Mouse (Mus musculus) kidney, adult 8-10 months (tissue): ENCODE results near the gene Rnf7.

Experiments
- DNase-seq, 2 experiments: peaks; one replicate each; pipeline ENCODE4 v3.0.0; 2022

Gene Rnf7

GRCm38 (mm10) chr9:96469556-96470265 is 8.8 kb downstream of the Rnf7 start:
- DNase-seq: no peak

GRCm38 (mm10) chr9:96463708-96464107 is 14.8 kb downstream of the Rnf7 start:
- no peak for DNase-seq

- DNase-seq: no peak
These were observed 16.9 kb downstream of the Rnf7 start for GRCm38 (mm10) chr9:96461607-96462006.

- DNase-seq: no peak
These were observed 18.2 kb downstream of the Rnf7 start for GRCm38 (mm10) chr9:96460117-96460865.

GRCm38 (mm10) chr9:96455618-96456017 is 22.9 kb downstream of the Rnf7 start:
- no peak for DNase-seq

- DNase-seq: no peak
These were observed 25.5 kb downstream of the Rnf7 start for GRCm38 (mm10) chr9:96452956-96453355.

GRCm38 (mm10) chr9:96450900-96451720 is 27.4 kb downstream of the Rnf7 start:
- DNase-seq: no peak

GRCm38 (mm10) chr9:96449514-96449913 is 29.0 kb downstream of the Rnf7 start:
- no peak for DNase-seq

GRCm38 (mm10) chr9:96445351-96445750 is 33.1 kb downstream of the Rnf7 start:
- DNase-seq: no peak

- DNase-seq: no peak
These were observed 36.4 kb downstream of the Rnf7 start for GRCm38 (mm10) chr9:96442081-96442480.

GRCm38 (mm10) chr9:96438334-96438871 is 40.1 kb downstream of the Rnf7 start:
- DNase-seq: no peak

- peak; percentile 37 to 59 for DNase-seq
These were observed 40.6 kb downstream of the Rnf7 start for GRCm38 (mm10) chr9:96437805-96438333.

GRCm38 (mm10) chr9:96436901-96437804 is 41.3 kb downstream of the Rnf7 start:
- peak; percentile 12 to 27 for DNase-seq

GRCm38 (mm10) chr9:96432575-96432974 is 45.9 kb downstream of the Rnf7 start:
- no peak for DNase-seq

- DNase-seq: peak; percentile 25 to 27
These were observed 47.4 kb downstream of the Rnf7 start for GRCm38 (mm10) chr9:96431081-96431480.

- peak; percentile 12 to 45 for DNase-seq
These were observed 50.0 kb downstream of the Rnf7 start for GRCm38 (mm10) chr9:96428336-96429046.

- peak; percentile 81 to 83 for DNase-seq
These were observed 54.4 kb downstream of the Rnf7 start for GRCm38 (mm10) chr9:96424027-96424426.
